Mouse (Mus musculus): ENCODE results near the gene Atp5d.

Gene Atp5d

GRCm38 (mm10) chr10:80117736-80118135, 20.7 kb upstream of the Atp5d start:
- no peak for DNase-seq (ENCODE audit: low spot score)

- no peak for DNase-seq (ENCODE audit: low spot score)
Observed at GRCm38 (mm10) chr10:80118552-80118951, 19.9 kb upstream of the Atp5d start.

GRCm38 (mm10) chr10:80120146-80120545, 18.3 kb upstream of the Atp5d start:
- DNase-seq (ENCODE audit: low spot score), result no peak

GRCm38 (mm10) chr10:80121639-80122038, 16.8 kb upstream of the Atp5d start:
- no peak for DNase-seq (ENCODE audit: low spot score)

- DNase-seq (ENCODE audit: low spot score), result no peak
Observed at GRCm38 (mm10) chr10:80123932-80124562, 14.4 kb upstream of the Atp5d start.

GRCm38 (mm10) chr10:80127920-80128319, 10.5 kb upstream of the Atp5d start:
- no peak for DNase-seq (ENCODE audit: low spot score)

- no peak for DNase-seq (ENCODE audit: low spot score)
Observed at GRCm38 (mm10) chr10:80129846-80130245, 8.6 kb upstream of the Atp5d start.

- no peak for DNase-seq (ENCODE audit: low spot score)
Observed at GRCm38 (mm10) chr10:80130403-80131031, 7.9 kb upstream of the Atp5d start.

- no peak for DNase-seq (ENCODE audit: low spot score)
Observed at GRCm38 (mm10) chr10:80131316-80131951, 7.0 kb upstream of the Atp5d start.

GRCm38 (mm10) chr10:80131952-80132350, 6.5 kb upstream of the Atp5d start:
- no peak for DNase-seq (ENCODE audit: low spot score)

GRCm38 (mm10) chr10:80133226-80133849, 5.1 kb upstream of the Atp5d start:
- no peak for DNase-seq (ENCODE audit: low spot score)

- DNase-seq (ENCODE audit: low spot score), result no peak
Observed at GRCm38 (mm10) chr10:80134421-80134820, 4.0 kb upstream of the Atp5d start.

- no peak for DNase-seq (ENCODE audit: low spot score)
Observed at GRCm38 (mm10) chr10:80135161-80135560, 3.3 kb upstream of the Atp5d start.

GRCm38 (mm10) chr10:80135641-80136040, 2.8 kb upstream of the Atp5d start:
- DNase-seq (ENCODE audit: low spot score), result no peak

- no peak for DNase-seq (ENCODE audit: low spot score)
Observed at GRCm38 (mm10) chr10:80136179-80136951, 2.1 kb upstream of the Atp5d start.

GRCm38 (mm10) chr10:80136952-80137625, 1.3 kb upstream of the Atp5d start:
- no peak for DNase-seq (ENCODE audit: low spot score)

- DNase-seq (ENCODE audit: low spot score), result no peak
Observed at GRCm38 (mm10) chr10:80137626-80138552, 543 bp upstream of the Atp5d start.

GRCm38 (mm10) chr10:80139439-80139775, 975 bp downstream of the Atp5d start:
- no peak for DNase-seq (ENCODE audit: low spot score)

GRCm38 (mm10) chr10:80139975-80140665, 1.7 kb downstream of the Atp5d start:
- DNase-seq (ENCODE audit: low spot score), result no peak

GRCm38 (mm10) chr10:80140666-80141035, 2.2 kb downstream of the Atp5d start, which contains the start of gene Cbarp:
Gene Cbarp (minus strand): TSS chr10:80140835.
- DNase-seq (ENCODE audit: low spot score), result no peak

All from yolk sac, embryonic 10.5 days (tissue).